Mouse (Mus musculus): Measurements from ENCODE around the gene Cep97.

GRCm38 (mm10) chr16:55933681-55934343 is 843 bp downstream of the Cep97 start:
- TF ChIP-seq POLR2A (IDR thresholded peaks at IDR 0.05; ENCODE audit: low read depth, low read length) (no peak), CTCF (IDR thresholded peaks at IDR 0.05; ENCODE audit: borderline replicate concordance, insufficient read depth, low read length) (no peak)

Measured in embryonic fibroblast, embryonic 13.5 days (primary cell).